Mouse (Mus musculus) cortical plate, adult 2 months (tissue): ENCODE measurements around the gene Tex101.

ENCODE experiments used
- CTCF ChIP-seq: fragments of 200-500 bp; IDR thresholded peaks from 2 replicates; pipeline ENCODE4 v1.5.1; 2011; ENCODE audit warnings: mild to moderate bottlenecking, control low read depth, low read length; ENCODE audit not compliant: insufficient read depth; ENCODE audit errors: extremely low read depth
- POLR2A ChIP-seq: fragments of 200-500 bp; IDR thresholded peaks from 2 replicates; pipeline ENCODE4 v1.6.1; 2011; ENCODE audit warnings: mild to moderate bottlenecking, low read length, control low read depth; ENCODE audit not compliant: insufficient read depth; ENCODE audit errors: extremely low read depth

- TF ChIP-seq CTCF: no peak
- no peak for TF ChIP-seq POLR2A
These were observed 38.6 kb upstream of the Tex101 start for GRCm38 (mm10) chr7:24715039-24715438.
